Mouse (Mus musculus) neutrophil, adult 5-6 weeks (primary cell): ENCODE measurements around the gene Nup205. TPM values are rescaled to one million over a fixed set of nuclear protein-coding genes. Genes with fewer than 3 reads are reported as not detected.

Experiments used
- ATAC-seq: fragments of 151-379, 151-347 bp; 2 replicates; pipeline ENCODE4 v1.8.0; 2017; ENCODE audit warnings: mild to moderate bottlenecking, moderate TSS enrichment; ENCODE audit not compliant: insufficient number of reproducible peaks, poor library complexity, low FRiP score, severe bottlenecking; ENCODE audit errors: extremely low read depth
- total RNA-seq: library from RNA; stranded (forward); fragments of 200-1000 nt; gene quantifications from 2 replicates; pipeline ENCODE4 v1.2.3, GENCODE M21; 2017

Gene Nup205
- total RNA-seq, 1 experiment from 2014 or later: 22.3 TPM

GRCm38 (mm10) chr6:35271868-35272765, 94.9 kb downstream of the Nup205 start:
- no peak for ATAC-seq

GRCm38 (mm10) chr6:35273391-35274082, 96.3 kb downstream of the Nup205 start:
- no peak for ATAC-seq

- ATAC-seq: no peak
Measured at GRCm38 (mm10) chr6:35277903-35278587, 100.8 kb downstream of the Nup205 start.

GRCm38 (mm10) chr6:35279306-35279705, 102.1 kb downstream of the Nup205 start:
- ATAC-seq: no peak

GRCm38 (mm10) chr6:35288114-35288761, 111.0 kb downstream of the Nup205 start:
- ATAC-seq: no peak

- no peak for ATAC-seq
Measured at GRCm38 (mm10) chr6:35288920-35289319, 111.7 kb downstream of the Nup205 start.

- ATAC-seq: no peak
Measured at GRCm38 (mm10) chr6:35289676-35290075, 112.5 kb downstream of the Nup205 start.

- ATAC-seq: no peak
Measured at GRCm38 (mm10) chr6:35294964-35295363, 117.7 kb downstream of the Nup205 start.

GRCm38 (mm10) chr6:35297001-35297400, 119.8 kb downstream of the Nup205 start:
- no peak for ATAC-seq

Other genes starting within 250 kb of the Nup205 start
- 0.23 and 0.61 TPM in 2 replicates for gene Slc23a4, start 189.0 kb upstream of the Nup205 start, total RNA-seq
- gene Cnot4, start 43.7 kb upstream of the Nup205 start, total RNA-seq: 53.3 and 57.0 TPM in 2 replicates
- 0.25 TPM in 1 of 2 replicates, not detected in the other for gene Slc13a4, start 130.7 kb downstream of the Nup205 start, total RNA-seq
- not detected in 2 replicates for gene Fam180a, start 148.7 kb downstream of the Nup205 start, total RNA-seq